Mouse (Mus musculus) layer of hippocampus, adult 11-12 months (tissue): Measurements from ENCODE around the gene Tmem243.

ENCODE experiments used
- DNase-seq: peaks from one replicate; pipeline ENCODE4 v3.0.0; 2022; ENCODE audit warnings: low spot score

Gene Tmem243

DNA sequence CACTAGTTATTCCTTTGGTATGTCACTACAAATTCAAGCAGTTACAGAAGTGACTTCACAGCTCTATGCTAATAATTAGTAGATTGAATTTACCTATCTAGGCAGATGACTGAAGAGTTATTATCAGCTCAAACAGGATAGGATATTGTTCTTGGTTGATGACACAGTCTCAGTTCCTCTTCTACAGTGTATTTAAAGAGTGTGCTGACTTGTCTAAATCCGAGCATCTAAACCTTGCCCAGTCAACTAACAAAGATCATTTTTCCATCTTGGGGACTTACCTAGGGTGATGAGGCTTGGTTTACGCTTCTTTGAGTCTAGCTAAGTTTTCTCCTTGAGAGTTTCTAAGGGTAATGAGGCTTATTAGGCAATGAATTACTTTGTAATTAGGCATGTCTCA is 72.8 kb downstream of the Tmem243 start:
- DNase-seq, result no peak

DNA sequence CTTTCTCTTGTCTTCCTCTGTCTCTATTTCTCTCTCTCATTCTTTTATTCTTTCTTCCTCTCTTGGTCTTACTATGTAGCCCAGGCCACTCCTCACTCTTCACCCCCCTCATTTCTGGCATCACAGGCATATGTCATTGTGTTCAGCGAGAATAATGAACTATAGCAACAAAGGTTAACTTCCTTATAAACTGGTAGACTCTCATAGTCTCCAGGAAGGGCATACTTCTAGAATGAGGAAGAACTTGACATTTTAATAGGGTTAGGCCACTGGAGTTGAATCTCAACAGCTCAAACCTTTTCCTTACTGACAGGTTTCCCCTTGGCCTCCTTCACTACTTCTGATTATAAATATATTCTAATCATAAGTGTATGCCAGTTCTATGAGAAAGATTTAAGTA is 86.0 kb downstream of the Tmem243 start:
- no peak for DNase-seq
